In the genomic region with DNA sequence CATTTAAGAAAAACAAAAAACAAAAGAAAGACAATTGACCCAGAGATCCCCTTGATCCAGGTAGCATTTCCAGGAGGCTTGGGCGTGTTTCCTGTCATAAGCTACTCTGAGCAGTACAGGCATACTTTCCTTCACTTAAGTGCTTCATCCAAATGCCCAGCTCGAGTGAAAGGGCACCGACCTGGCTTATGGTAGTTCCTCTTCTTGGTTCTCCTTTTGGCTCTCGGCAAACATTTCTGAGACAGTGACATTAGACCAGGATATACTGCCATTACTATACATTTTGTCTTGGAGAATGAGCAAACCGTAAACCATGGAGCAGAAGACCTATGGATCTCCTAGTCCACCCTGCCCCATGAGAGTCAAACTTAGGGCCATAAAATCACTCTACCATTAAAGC, we compare ENCODE assay signal across 13 mouse cellular contexts. TPM values are rescaled to one million over a fixed set of nuclear protein-coding genes. Genes with fewer than 3 reads are reported as not detected.
DNase-seq lines count a peak whose midpoint lies in the region; ATAC-seq lines count a peak whose summit lies in the region.
"Had no signal": no experiment of that assay in that cellular context is flagged by ENCODE, and none has a peak within 500 bp of the region (broad histone marks: within the 10 kb centered on the region; RNA-seq: fewer than 3 reads in every experiment).

No protein-coding gene starts in this region.

- peak overlapping the region; percentile 84 for H3K4me2 ChIP-seq in forebrain, embryonic 13.5 days
- peak overlapping the region; percentile 100; the same call in 1 of the 2 replicates for H3K4me2 ChIP-seq in liver, embryonic 16.5 days (ENCODE audit: low read depth, low read length)

- no peak for DNase-seq in forebrain, embryonic 10.5 days (ENCODE audit: extremely low spot score, low spot score)
- DNase-seq in monocyte, adult 2 months (ENCODE audit: low read depth in 1 of 2, low spot score in 2 of 2), result peak; percentile 32 to 42
- DNase-seq in kidney, postnatal 14 days, result no peak
- DNase-seq in cerebellum, postnatal 4 days (ENCODE audit: low spot score in 2 of 2), result no peak
- DNase-seq: adrenal gland, postnatal 10 days; heart, postnatal 36 days; kidney, postnatal 25 days; lung, postnatal 14 days had no signal

- H3K9me3 ChIP-seq in forebrain, embryonic 13.5 days (replicated peaks), result no peaks in the 10 kb centered on the region
- H3K9me3 ChIP-seq in forebrain, embryonic 10.5 days, result no peaks in the 10 kb centered on the region
- no peaks in the 10 kb centered on the region for H3K9me3 ChIP-seq in liver, embryonic 16.5 days (replicated peaks; ENCODE audit: control insufficient read depth, low read length)

- H3K27me3 ChIP-seq in forebrain, embryonic 13.5 days, result no peaks in the 10 kb centered on the region
- H3K27me3 ChIP-seq in forebrain, embryonic 10.5 days (ENCODE audit: poor library complexity, severe bottlenecking), result no peaks in the 10 kb centered on the region
- H3K27me3 ChIP-seq in liver, embryonic 16.5 days (ENCODE audit: control insufficient read depth, insufficient read depth, low read depth, low read length), result no peaks in the 10 kb centered on the region
- H3K27me3 ChIP-seq: Patski had no signal

- H3K27ac ChIP-seq in forebrain, embryonic 13.5 days, result no peak overlapping the region
- no peak overlapping the region for H3K27ac ChIP-seq in forebrain, embryonic 10.5 days
- H3K27ac ChIP-seq in liver, embryonic 16.5 days (ENCODE audit: low read length), result no peak overlapping the region

- ATAC-seq in forebrain, embryonic 13.5 days, result no peak
- no peak for ATAC-seq in monocyte, adult 5-6 weeks (replicated peaks; ENCODE audit: insufficient number of reproducible peaks, low FRiP score, low TSS enrichment, poor library complexity, severe bottlenecking)
- ATAC-seq in liver, embryonic 16.5 days (ENCODE audit: low read depth), result no peak
- no peak for ATAC-seq in megakaryocyte-erythroid progenitor cell, adult 5-6 weeks (replicated peaks; ENCODE audit: low FRiP score, low TSS enrichment, poor library complexity, severe bottlenecking)
- ATAC-seq: Patski had no signal

- H3K36me3 ChIP-seq in forebrain, embryonic 13.5 days (ENCODE audit: poor library complexity, severe bottlenecking), result no peaks in the 10 kb centered on the region
- 0 out of 2 replicates have a peak, but pooled peaks cover 11% of the 10 kb centered on the region for H3K36me3 ChIP-seq in forebrain, embryonic 10.5 days (replicated peaks)
- H3K36me3 ChIP-seq in liver, embryonic 16.5 days (ENCODE audit: control insufficient read depth, insufficient read depth), result no peaks in the 10 kb centered on the region

- WGBS in forebrain, embryonic 13.5 days, result 92% methylated on average over 5 of the region's 5 CpGs
- 94% methylated on average over 5 of the region's 5 CpGs for whole genome bisulfite sequencing in forebrain, embryonic 10.5 days
- 42% methylated on average over 5 of the region's 5 CpGs for WGBS in liver, embryonic 16.5 days (ENCODE audit: insufficient replicate concordance)

- no peak overlapping the region for H3K9ac ChIP-seq in forebrain, embryonic 13.5 days
- no peak overlapping the region for H3K9ac ChIP-seq in liver, embryonic 16.5 days (ENCODE audit: low read depth, low read length)

- peak overlapping the region; percentile 75; the same call in 1 of the 2 replicates for H3K4me3 ChIP-seq in forebrain, embryonic 13.5 days
- no peak overlapping the region for H3K4me3 ChIP-seq in forebrain, embryonic 10.5 days
- no peak overlapping the region; the same call in 1 of the 2 replicates for H3K4me3 ChIP-seq in liver, embryonic 16.5 days (ENCODE audit: low read depth, low read length)

- peaks cover 41% of the 10 kb centered on the region for H3K4me1 ChIP-seq in forebrain, embryonic 13.5 days
- peaks cover 60% of the 10 kb centered on the region for H3K4me1 ChIP-seq in forebrain, embryonic 10.5 days
- peaks cover 28% of the 10 kb centered on the region for H3K4me1 ChIP-seq in liver, embryonic 16.5 days (ENCODE audit: control insufficient read depth, low read depth, low read length)

RNA-seq across cellular contexts. Expression of gene Slc1a4, which starts 2.8 kb away (rescaled TPM):
- 26.0 and 30.2 TPM in 2 replicates for polyA plus RNA-seq in forebrain, embryonic 13.5 days (2015; fragmentation: Nextera tagmentation; extraction: Ambion mirVana)
- 19.5 TPM in 2 replicates for polyA plus RNA-seq in forebrain, embryonic 10.5 days (2016; fragmentation: Nextera tagmentation; extraction: Ambion mirVana)
- 0.58 to 0.76 TPM in 2 of 3 replicates, not detected in the other for total RNA-seq in monocyte, adult 5-6 weeks (2017)
- polyA plus RNA-seq in liver, embryonic 16.5 days (2015; fragmentation: Nextera tagmentation; extraction: Ambion mirVana), result 14.6 and 15.0 TPM in 2 replicates
- total RNA-seq in megakaryocyte-erythroid progenitor cell, adult 5-6 weeks (2014; fragmentation: Nextera tagmentation), result 2.0 and 2.9 TPM in 2 replicates
- total RNA-seq in megakaryocyte-erythroid progenitor cell, adult 5-6 weeks (2017), result 1.4 and 2.1 TPM in 2 replicates

Comparison
In these comparisons a context has a peak if more than half of its experiments do, and no peak if none do; other contexts are left out.
1. DNase-seq: peak in monocyte, adult 2 months (2 of 2); none in forebrain, embryonic 10.5 days (single experiment), kidney, postnatal 14 days (single experiment) and cerebellum, postnatal 4 days (0 of 2).